Mouse (Mus musculus) gastrocnemius, adult 8-10 months (tissue): Measurements from ENCODE around the gene A130010J15Rik. TPM values are rescaled to one million over a fixed set of nuclear protein-coding genes. Genes with fewer than 3 reads are reported as not detected.

Experiments
- DNase-seq, 2 experiments: peaks; one replicate each; pipeline ENCODE4 v3.0.0; 2022; ENCODE audit warnings: low spot score in 2 of 2
- total RNA-seq, 4 experiments: library from RNA; stranded (reverse); gene quantifications; 2 replicates each; pipeline ENCODE4 v1.2.4; 2022

Gene A130010J15Rik
- total RNA-seq, 4 experiments from 2014 or later, result 2.6 to 4.8 (median 3.0) TPM

GRCm38 (mm10) chr1:193200640-193201382 is 33.0 kb downstream of the A130010J15Rik start:
- DNase-seq, result no peak

GRCm38 (mm10) chr1:193201383-193201778 is 33.5 kb downstream of the A130010J15Rik start, which contains the start of gene Traf3ip3:
Gene Traf3ip3 (minus strand): TSS chr1:193201703.
- DNase-seq, result no peak

GRCm38 (mm10) chr1:193203821-193204220 is 36.0 kb downstream of the A130010J15Rik start:
- DNase-seq, result no peak

- DNase-seq, result no peak
Measured at GRCm38 (mm10) chr1:193205431-193205830, 37.6 kb downstream of the A130010J15Rik start.

GRCm38 (mm10) chr1:193207503-193207902 is 39.7 kb downstream of the A130010J15Rik start, which contains the start of gene Lamb3:
Gene Lamb3 (plus strand): TSS chr1:193207699.
- DNase-seq, result no peak

- no peak for DNase-seq
Measured at GRCm38 (mm10) chr1:193208178-193208577, 40.3 kb downstream of the A130010J15Rik start.

- DNase-seq, result no peak
Measured at GRCm38 (mm10) chr1:193211371-193211770, 43.5 kb downstream of the A130010J15Rik start.

- DNase-seq, result no peak
Measured at GRCm38 (mm10) chr1:193214053-193214452, 46.2 kb downstream of the A130010J15Rik start.

- DNase-seq, result no peak
Measured at GRCm38 (mm10) chr1:193216000-193216399, 48.2 kb downstream of the A130010J15Rik start.

GRCm38 (mm10) chr1:193220408-193220807 is 52.6 kb downstream of the A130010J15Rik start:
- DNase-seq, result no peak

- no peak for DNase-seq
Measured at GRCm38 (mm10) chr1:193225531-193225930, 57.7 kb downstream of the A130010J15Rik start.

GRCm38 (mm10) chr1:193226114-193226513 is 58.3 kb downstream of the A130010J15Rik start:
- DNase-seq, result no peak

GRCm38 (mm10) chr1:193226724-193227522 is 59.1 kb downstream of the A130010J15Rik start:
- no peak for DNase-seq

Other genes starting within 250 kb of the A130010J15Rik start
- gene Syt14, start 132.3 kb upstream of the A130010J15Rik start, total RNA-seq, result under 1 TPM; 0.07 to 0.22 (median 0.11) TPM
- gene Diexf, start 37.8 kb upstream of the A130010J15Rik start, total RNA-seq, result 10 to 100 TPM in 1 of 4 experiments, 1 to 10 TPM in 3; 6.6 to 10.2 (median 8.1) TPM
- 1 to 10 TPM in 1 of 4 experiments, under 1 TPM in 3; 0.44 to 1.1 (median 0.63) TPM for gene Irf6, start 14.9 kb upstream of the A130010J15Rik start, total RNA-seq
- gene Traf3ip3, start 33.7 kb downstream of the A130010J15Rik start, total RNA-seq, result 1 to 10 TPM in 1 of 4 experiments, under 1 TPM in 3; 0.48 to 2.0 (median 0.74) TPM
- 1 to 10 TPM; 2.1 to 5.0 (median 2.5) TPM for gene Lamb3, start 39.7 kb downstream of the A130010J15Rik start, total RNA-seq
- gene Hsd11b1, start 96.0 kb downstream of the A130010J15Rik start, total RNA-seq, result 1 to 10 TPM; 3.6 to 7.9 (median 4.7) TPM
- gene G0s2, start 105.2 kb downstream of the A130010J15Rik start, total RNA-seq, result 10 to 100 TPM; 14.5 to 30.2 (median 27.6) TPM
- gene Camk1g, start 202.3 kb downstream of the A130010J15Rik start, total RNA-seq, result under 1 TPM in 2 of 4 experiments, not detected in 2; 0.19 to 0.27 TPM